Mouse (Mus musculus): ENCODE measurements around the gene Foxd1.
A peak's percentile ranks its signal among the peaks of the same experiment; 100 is the strongest.

The Foxd1 gene

DNA sequence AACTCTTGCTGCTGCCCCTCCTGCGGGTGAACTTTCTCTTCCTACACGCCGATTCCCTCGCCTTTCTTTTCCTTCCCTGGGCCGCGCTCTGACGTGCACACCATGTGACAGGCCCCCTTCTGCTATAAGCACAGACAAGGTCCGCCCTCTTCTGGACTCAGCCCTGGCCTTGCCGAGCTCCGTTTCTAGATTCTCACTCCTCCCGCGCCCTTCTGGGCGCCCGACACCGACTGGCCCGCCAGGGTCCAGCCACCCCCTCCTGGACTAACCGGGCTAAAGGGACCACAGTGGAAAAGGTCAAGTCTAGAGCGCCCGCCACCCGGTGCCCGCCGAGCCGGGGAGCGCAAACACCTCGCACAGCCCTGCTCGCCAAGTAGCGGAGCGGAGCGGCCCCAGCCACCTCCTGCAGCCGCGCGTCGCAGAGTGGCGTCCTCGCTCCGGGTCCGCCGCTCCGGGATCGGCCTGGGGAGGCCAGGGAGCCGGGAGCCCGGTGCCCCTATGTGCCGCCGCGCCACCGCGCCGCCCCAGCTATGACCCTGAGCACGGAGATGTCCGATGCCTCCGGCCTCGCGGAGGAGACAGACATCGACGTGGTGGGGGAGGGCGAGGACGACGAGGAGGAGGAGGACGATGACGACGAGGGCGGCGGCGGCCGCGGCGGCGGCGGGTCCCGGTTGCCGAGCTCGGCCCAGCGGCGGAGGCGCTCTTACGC is at the start of gene Foxd1:
Gene Foxd1, plus strand, starts transcription at position 153 of the 712 bp plus-strand sequence.
- no peak for DNase-seq (ENCODE audit: low read depth, low spot score)
- Histone ChIP-seq H3K27me3 (ENCODE audit: control insufficient read depth, insufficient read depth, low read length, poor library complexity, severe bottlenecking) (peaks cover 5% of the 10 kb centered on the region), H3K36me3 (ENCODE audit: control insufficient read depth, insufficient read depth, low read length, poor library complexity, severe bottlenecking) (no peaks in the 10 kb centered on the region)

DNA sequence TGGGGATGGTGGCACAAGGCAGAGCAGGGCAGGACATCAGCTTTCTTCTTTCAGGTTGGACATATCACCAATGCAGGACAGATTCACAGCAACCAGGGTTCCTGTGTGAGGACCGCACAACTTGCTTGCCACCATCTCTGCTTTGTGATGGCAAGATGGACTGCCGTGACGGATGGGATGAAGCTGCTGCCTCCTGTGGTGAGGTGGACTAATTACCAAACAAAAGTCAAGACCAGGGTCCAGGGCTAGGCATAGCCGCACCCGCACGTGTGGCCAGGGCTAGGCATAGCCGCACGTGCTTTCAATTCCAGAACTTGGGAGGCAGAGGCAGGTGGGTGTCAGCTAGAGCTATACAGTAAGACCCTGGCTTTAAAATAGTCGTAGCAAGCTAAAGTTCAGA is 48.8 kb upstream of the Foxd1 start:
- no peaks in the 10 kb centered on the region for H3K27me3 ChIP-seq (ENCODE audit: control insufficient read depth, insufficient read depth, low read length, poor library complexity, severe bottlenecking)
- DNase-seq (ENCODE audit: low read depth, low spot score), result no peak
- H3K36me3 ChIP-seq (ENCODE audit: control insufficient read depth, insufficient read depth, low read length, poor library complexity, severe bottlenecking), result 0 out of 2 replicates have a peak, but pooled peaks cover 2% of the 10 kb centered on the region

DNA sequence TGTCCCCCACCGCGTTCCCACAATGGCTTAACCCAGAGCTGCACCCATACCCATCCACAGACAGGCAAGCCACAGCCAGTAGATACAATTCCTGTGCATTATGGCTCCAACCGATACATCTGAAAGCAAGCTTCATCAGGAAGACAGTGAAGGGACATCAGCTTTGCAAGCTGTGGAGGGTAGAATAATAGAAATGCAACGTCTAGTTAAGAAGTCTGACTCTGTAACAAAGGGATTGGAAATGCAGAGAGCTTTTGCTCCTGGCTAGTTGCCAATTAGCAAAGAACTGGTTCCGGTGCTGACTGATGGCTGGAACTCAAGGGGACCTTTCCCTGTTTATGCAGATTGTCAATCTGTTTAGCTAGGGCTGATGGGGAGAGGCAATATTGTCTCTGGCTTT is 47.6 kb upstream of the Foxd1 start:
- Histone ChIP-seq H3K27me3 (ENCODE audit: control insufficient read depth, insufficient read depth, low read length, poor library complexity, severe bottlenecking) (no peaks in the 10 kb centered on the region), H3K36me3 (ENCODE audit: control insufficient read depth, insufficient read depth, low read length, poor library complexity, severe bottlenecking) (peaks cover 7% of the 10 kb centered on the region; the same call in 1 of the 2 replicates)
- DNase-seq (ENCODE audit: low read depth, low spot score), result no peak

DNA sequence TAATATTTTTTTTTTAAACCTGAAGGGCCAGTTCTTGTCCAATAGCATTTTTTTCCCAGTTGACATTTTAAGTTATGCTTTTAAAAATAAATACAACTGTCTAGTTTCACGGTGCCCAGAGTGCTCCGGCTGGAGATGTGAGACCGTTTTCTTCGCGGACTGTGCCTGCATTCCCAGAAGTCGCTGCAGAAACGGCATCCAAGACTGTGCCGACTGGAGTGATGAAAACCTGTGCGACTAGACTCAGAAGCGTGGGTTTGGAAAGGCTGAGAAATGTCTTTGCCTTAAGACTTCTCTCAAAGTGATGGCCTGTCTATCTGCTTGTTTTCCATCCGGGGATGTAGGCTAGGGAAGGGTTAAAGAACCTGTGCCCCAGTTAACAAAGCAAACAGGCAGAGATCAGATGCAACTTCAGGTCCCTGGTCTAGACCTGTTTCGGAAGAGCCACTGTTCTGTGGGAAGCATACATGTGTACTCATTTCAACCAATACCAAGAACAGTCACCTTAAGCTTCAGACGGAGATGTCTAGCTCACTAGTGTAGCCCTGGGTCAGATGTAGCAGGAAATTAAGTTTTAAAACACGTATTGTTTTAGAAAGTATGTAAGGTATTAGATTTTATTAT is 47.1 kb upstream of the Foxd1 start:
- no peak for DNase-seq (ENCODE audit: low read depth, low spot score)
- Histone ChIP-seq H3K27me3 (ENCODE audit: control insufficient read depth, insufficient read depth, low read length, poor library complexity, severe bottlenecking) (no peaks in the 10 kb centered on the region), H3K36me3 (ENCODE audit: control insufficient read depth, insufficient read depth, low read length, poor library complexity, severe bottlenecking) (peaks cover 12% of the 10 kb centered on the region; the same call in 1 of the 2 replicates)

DNA sequence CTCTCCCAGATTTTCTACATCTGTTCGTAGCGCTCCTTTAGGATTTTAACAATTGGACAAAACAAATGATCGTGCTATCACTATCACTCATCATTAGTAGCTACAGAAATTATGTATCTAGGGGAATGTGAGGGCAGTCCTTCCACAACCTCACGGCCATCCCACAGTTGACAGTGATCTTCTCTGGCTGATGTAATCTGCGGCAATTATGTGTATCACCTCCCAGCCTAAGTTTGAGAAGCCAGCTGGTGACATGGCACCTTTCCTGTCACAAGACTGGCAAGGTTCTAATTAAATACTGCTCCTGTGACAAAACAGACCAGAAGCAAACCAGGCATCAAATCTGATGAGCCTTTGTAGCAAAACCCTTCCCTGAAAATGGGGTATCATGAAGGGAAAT is 46.0 kb upstream of the Foxd1 start:
- peaks cover 13% of the 10 kb centered on the region; the same call in 1 of the 2 replicates for H3K36me3 ChIP-seq (ENCODE audit: control insufficient read depth, insufficient read depth, low read length, poor library complexity, severe bottlenecking)
- no peaks in the 10 kb centered on the region for H3K27me3 ChIP-seq (ENCODE audit: control insufficient read depth, insufficient read depth, low read length, poor library complexity, severe bottlenecking)
- no peak for DNase-seq (ENCODE audit: low read depth, low spot score)

DNA sequence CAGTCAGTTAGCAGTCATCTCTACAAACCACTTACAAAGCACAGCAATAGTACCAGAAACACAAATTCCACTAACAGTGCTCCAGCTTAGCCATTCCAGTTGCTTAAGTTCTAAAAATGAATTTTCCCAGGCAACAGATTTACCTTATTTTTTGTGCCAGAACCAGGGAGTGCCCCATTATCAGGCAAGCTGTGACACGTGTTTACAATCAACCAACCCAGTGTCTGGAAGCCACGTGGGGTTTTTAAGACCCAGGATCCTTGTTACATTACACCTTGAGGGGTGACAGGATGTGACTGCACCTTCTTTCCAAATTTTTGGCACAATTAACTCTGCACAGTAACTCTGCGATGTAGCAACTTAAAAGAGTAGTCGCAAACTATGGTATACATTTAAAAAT is 45.3 kb upstream of the Foxd1 start:
- no peaks in the 10 kb centered on the region for H3K27me3 ChIP-seq (ENCODE audit: control insufficient read depth, insufficient read depth, low read length, poor library complexity, severe bottlenecking)
- no peak for DNase-seq (ENCODE audit: low read depth, low spot score)

DNA sequence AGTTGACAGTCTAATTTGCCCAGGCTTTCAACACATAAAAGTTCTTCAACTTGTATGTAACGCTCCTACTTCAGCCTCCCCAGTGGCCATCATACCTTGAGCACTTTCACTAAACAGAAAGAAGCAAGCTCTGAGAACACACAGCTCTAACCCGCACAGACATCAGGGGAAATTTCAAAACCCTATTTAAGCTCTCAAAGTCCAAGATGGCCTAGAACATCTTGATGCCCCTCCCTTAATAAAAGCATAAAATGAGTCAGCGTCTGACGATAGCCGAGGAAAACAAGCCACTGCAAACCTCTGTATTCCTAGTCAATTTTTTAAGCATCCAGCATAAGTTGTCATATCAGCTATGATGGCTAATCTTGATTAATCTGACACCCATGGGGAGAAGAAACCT is 42.4 kb upstream of the Foxd1 start:
- Histone ChIP-seq H3K36me3 (ENCODE audit: control insufficient read depth, insufficient read depth, low read length, poor library complexity, severe bottlenecking) (peaks cover 13% of the 10 kb centered on the region; the same call in 1 of the 2 replicates), H3K27me3 (ENCODE audit: control insufficient read depth, insufficient read depth, low read length, poor library complexity, severe bottlenecking) (no peaks in the 10 kb centered on the region)
- no peak for DNase-seq (ENCODE audit: low read depth, low spot score)

More for the DNA sequence above, 45.3 kb upstream of the Foxd1 start:
- peaks cover 13% of the 10 kb centered on the region; the same call in 1 of the 2 replicates for H3K36me3 ChIP-seq (ENCODE audit: control insufficient read depth, insufficient read depth, low read length, poor library complexity, severe bottlenecking)

DNA sequence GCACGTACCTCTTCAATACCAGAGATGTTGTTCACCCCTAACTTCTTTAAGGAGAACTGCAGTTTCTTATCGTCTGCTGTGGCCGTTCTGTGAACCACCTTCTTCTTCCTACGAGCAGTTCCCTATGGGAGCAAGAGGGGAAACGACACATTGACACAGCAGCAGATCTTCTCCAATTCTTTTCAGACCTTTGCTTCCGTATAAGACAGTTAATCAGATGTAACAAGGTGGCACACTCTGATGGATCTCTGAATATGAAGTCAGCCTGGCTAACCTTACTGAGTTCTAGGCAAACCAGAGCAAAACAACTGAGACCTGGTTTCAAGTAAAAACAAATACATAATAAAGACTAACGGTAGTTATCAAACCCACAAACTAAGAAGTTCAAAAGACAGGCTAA is 40.4 kb upstream of the Foxd1 start:
- no peaks in the 10 kb centered on the region for H3K27me3 ChIP-seq (ENCODE audit: control insufficient read depth, insufficient read depth, low read length, poor library complexity, severe bottlenecking)
- peaks cover 13% of the 10 kb centered on the region; the same call in 1 of the 2 replicates for H3K36me3 ChIP-seq (ENCODE audit: control insufficient read depth, insufficient read depth, low read length, poor library complexity, severe bottlenecking)

DNA sequence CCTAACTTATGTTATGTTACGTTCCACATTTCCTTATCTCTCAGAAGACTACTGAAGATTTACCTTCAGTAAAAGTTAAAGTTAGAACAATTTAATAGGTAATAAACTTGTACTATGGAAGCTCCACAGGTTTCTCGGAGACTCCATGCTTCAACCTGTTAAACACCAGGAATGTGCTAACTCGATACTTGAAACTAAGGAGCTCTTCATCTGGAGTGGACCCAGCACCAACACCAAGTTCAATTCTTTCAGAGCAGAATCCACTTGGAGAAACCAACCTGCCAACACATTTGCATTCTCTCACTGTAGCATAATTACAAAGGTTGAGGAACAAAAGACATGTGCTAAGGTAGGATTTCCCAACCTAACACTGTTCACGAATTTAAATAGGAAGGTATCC is 38.9 kb upstream of the Foxd1 start:
- Histone ChIP-seq H3K36me3 (ENCODE audit: control insufficient read depth, insufficient read depth, low read length, poor library complexity, severe bottlenecking) (peaks cover 10% of the 10 kb centered on the region; the same call in 1 of the 2 replicates), H3K27me3 (ENCODE audit: control insufficient read depth, insufficient read depth, low read length, poor library complexity, severe bottlenecking) (no peaks in the 10 kb centered on the region)
- DNase-seq (ENCODE audit: low read depth, low spot score), result no peak

More for the DNA sequence above, 40.4 kb upstream of the Foxd1 start:
- no peak for DNase-seq (ENCODE audit: low read depth, low spot score)

DNA sequence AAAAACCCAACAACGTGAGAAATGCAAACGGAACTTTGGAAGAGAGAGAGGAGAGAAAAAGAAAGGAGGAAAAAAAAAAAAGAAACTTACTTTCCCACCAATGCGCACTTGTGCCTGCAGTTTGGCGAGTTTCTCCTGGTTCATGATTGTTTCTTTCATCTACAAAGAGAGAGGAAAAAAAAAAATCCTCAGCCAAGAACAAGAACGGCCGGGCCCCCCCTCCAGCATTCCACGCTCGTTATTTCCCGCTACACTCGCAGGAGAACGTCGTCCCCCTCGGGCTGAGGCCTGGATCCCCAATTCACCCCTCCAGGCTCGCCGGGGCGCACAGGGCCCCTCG is 37.9 kb upstream of the Foxd1 start:
- no peaks in the 10 kb centered on the region for H3K27me3 ChIP-seq (ENCODE audit: control insufficient read depth, insufficient read depth, low read length, poor library complexity, severe bottlenecking)
- no peak for DNase-seq (ENCODE audit: low read depth, low spot score)
- peaks cover 7% of the 10 kb centered on the region; the same call in 1 of the 2 replicates for H3K36me3 ChIP-seq (ENCODE audit: control insufficient read depth, insufficient read depth, low read length, poor library complexity, severe bottlenecking)

DNA sequence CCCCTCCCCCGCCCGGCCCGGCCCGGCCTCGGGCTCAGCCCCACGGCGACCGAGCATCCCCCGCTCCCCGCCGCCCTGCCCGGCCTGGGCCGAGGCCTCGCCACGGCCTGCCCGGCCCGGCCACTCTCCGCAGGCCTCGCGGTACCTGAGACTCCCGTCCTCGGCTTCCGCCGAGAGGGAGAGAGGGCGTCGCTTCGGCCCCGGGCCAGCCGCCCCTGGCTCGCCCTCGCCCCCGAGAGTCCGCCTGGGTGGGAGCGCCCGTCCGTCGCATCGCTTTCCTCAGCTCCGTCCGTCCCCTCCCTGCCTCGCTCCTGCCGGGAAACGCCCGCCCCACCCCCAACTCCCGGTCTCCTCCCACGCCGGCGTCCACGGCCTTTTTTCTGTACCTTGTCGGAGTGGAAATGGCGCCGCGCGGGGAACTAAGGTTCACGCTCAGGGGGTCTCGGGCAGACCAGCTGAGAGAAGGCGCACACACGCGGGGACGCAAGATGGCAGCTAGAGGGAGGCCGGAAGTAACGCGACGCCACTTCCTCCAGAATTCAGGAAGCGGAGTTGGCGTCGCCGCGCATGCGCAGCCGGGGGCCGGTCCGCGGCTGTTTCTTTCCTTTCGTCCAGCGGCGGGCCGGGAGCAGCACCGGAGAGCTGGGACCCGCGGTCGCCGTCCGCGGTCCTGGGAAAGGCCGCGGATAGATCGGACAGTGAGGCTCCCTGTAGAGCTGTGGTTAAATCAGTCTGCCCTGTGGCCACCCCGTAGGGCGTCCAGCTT is 37.4 kb upstream of the Foxd1 start, which contains the start of gene Btf3:
Gene Btf3, minus strand, starts transcription at position 527 of the 766 bp plus-strand sequence.
- Histone ChIP-seq H3K27me3 (ENCODE audit: control insufficient read depth, insufficient read depth, low read length, poor library complexity, severe bottlenecking) (no peaks in the 10 kb centered on the region), H3K36me3 (ENCODE audit: control insufficient read depth, insufficient read depth, low read length, poor library complexity, severe bottlenecking) (peaks cover 3% of the 10 kb centered on the region; the same call in 1 of the 2 replicates)
- peak; percentile 95 for DNase-seq (ENCODE audit: low read depth, low spot score)

DNA sequence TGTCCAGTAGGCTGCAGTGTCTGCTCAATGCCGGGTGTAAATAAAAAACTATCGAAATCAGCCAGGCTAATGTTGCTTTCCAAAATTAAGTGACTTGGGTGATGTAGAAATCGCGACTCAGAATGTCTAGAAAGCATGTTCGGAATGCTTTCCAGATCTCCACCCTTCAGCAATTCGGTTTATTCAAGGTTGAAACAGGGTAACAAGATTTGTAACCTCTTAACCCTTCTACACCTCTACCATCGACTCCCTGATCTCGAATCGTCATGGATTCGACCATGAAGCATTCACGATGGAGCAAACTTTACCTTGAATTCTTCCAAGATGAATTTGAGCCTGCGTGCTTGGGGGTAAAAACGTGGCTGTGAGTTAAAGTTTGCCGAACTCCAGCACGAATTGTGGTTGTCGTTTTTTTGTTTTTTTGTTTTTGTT is 36.8 kb upstream of the Foxd1 start:
- H3K27me3 ChIP-seq (ENCODE audit: control insufficient read depth, insufficient read depth, low read length, poor library complexity, severe bottlenecking), result no peaks in the 10 kb centered on the region
- no peak for DNase-seq (ENCODE audit: low read depth, low spot score)
- no peaks in the 10 kb centered on the region; the same call in 1 of the 2 replicates for H3K36me3 ChIP-seq (ENCODE audit: control insufficient read depth, insufficient read depth, low read length, poor library complexity, severe bottlenecking)

DNA sequence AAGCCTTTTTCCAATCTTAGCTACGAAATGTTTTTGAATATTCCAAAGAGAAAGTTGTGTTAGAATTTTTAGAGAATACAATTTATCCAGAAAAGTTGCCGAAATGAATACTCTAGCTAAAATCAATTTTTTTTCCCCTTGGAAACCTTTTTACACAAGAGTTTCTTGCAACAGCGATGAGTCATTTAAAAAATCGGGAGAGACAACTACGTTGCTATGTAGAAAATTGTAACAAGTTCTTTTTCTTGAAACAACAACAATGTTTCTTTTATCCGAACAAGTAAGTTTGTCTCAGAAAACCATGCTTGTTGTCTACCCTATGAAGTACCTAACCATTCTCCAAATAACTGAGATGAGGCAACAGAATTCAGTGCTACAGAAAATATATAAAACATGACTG is 36.1 kb upstream of the Foxd1 start:
- Histone ChIP-seq H3K36me3 (ENCODE audit: control insufficient read depth, insufficient read depth, low read length, poor library complexity, severe bottlenecking) (no peaks in the 10 kb centered on the region), H3K27me3 (ENCODE audit: control insufficient read depth, insufficient read depth, low read length, poor library complexity, severe bottlenecking) (no peaks in the 10 kb centered on the region)
- DNase-seq (ENCODE audit: low read depth, low spot score), result no peak

DNA sequence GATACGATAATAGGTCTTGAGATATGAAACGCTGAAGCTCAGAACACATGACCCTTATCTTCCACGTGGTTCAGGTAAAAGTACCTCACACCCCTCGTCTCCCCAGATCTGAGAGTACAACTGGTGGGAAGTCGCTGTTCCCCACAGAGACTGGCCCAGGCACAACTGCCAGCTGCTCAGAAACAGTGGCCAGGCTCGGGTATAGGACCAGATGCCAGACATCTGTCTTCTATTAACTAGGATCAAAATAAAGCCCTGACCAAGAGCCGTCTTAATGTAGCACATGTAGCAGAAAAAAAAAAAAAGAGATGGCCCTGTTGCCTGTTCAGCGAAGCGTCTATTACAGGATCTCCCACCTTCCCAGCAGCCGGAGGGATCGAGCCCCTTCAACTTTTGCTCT is 29.0 kb upstream of the Foxd1 start:
- no peaks in the 10 kb centered on the region for H3K36me3 ChIP-seq (ENCODE audit: control insufficient read depth, insufficient read depth, low read length, poor library complexity, severe bottlenecking)
- DNase-seq (ENCODE audit: low read depth, low spot score), result no peak

DNA sequence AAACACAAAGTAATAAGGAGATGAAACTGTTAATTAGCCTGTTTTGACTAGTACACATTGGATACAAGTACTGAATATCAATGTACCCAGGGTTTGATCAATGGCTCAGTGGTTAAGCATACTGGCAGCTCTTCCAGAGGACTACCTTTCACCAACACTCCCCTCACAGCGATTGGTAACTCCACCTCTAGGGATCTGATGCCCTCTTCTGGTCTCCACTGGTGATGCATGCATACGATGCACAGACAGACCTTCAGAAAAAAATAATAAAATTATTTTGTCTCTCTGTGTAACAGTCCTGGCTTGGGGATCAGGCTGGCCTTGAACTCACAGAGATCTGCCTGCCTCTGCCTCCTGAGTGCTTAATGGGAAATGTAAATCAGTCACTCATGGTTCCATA is 21.9 kb upstream of the Foxd1 start:
- peak; percentile 51 for DNase-seq (ENCODE audit: low read depth, low spot score)
- no peaks in the 10 kb centered on the region; the same call in 1 of the 2 replicates for H3K27me3 ChIP-seq (ENCODE audit: control insufficient read depth, insufficient read depth, low read length, poor library complexity, severe bottlenecking)
- no peaks in the 10 kb centered on the region for H3K36me3 ChIP-seq (ENCODE audit: control insufficient read depth, insufficient read depth, low read length, poor library complexity, severe bottlenecking)

More for the DNA sequence above, 29.0 kb upstream of the Foxd1 start:
- no peaks in the 10 kb centered on the region for H3K27me3 ChIP-seq (ENCODE audit: control insufficient read depth, insufficient read depth, low read length, poor library complexity, severe bottlenecking)

All from splenic B cell, adult 2 months (primary cell).